Mouse (Mus musculus): Measurements from ENCODE around the gene Meiob. TPM values are rescaled to one million over a fixed set of nuclear protein-coding genes. Genes with fewer than 3 reads are reported as not detected.

Gene Meiob
- total RNA-seq (2023), result not detected

GRCm38 (mm10) chr17:24803952-24804951 is at the start of gene Meiob:
Gene Meiob (plus strand): TSS chr17:24804289.

GRCm38 (mm10) chr17:24839842-24840241 is 35.8 kb downstream of the Meiob start, which contains the start of gene Hagh:
Gene Hagh (plus strand): TSS chr17:24840143.

GRCm38 (mm10) chr17:24850065-24850772 is 46.1 kb downstream of the Meiob start, which contains the start of gene Fahd1:
Gene Fahd1 (minus strand): TSS chr17:24850364.

GRCm38 (mm10) chr17:24865776-24866175 is 61.7 kb downstream of the Meiob start, which contains the start of gene Igfals:
Gene Igfals (plus strand): TSS chr17:24865997.

GRCm38 (mm10) chr17:24886134-24886931 is 82.2 kb downstream of the Meiob start, which contains the start of the genes Nubp2 and Spsb3:
Gene Nubp2 (minus strand): TSS chr17:24886349.
Gene Spsb3 (plus strand): TSS chr17:24886643.

Other genes starting within 250 kb of the Meiob start
- gene Tsc2, start 171.7 kb upstream of the Meiob start, total RNA-seq (2023), result 56.1 TPM
- gene Nthl1, start 171.6 kb upstream of the Meiob start, total RNA-seq (2023), result 2.0 TPM
- gene Slc9a3r2, start 154.0 kb upstream of the Meiob start, total RNA-seq (2023), result 0.73 TPM
- not detected for gene Npw, start 145.8 kb upstream of the Meiob start, total RNA-seq (2023)
- gene Zfp598, start 134.6 kb upstream of the Meiob start, total RNA-seq (2023), result 63.8 TPM
- not detected for gene Syngr3, start 114.3 kb upstream of the Meiob start, total RNA-seq (2023)
- 14.5 TPM for gene Gfer, start 108.1 kb upstream of the Meiob start, total RNA-seq (2023)
- gene Noxo1, start 108.1 kb upstream of the Meiob start, total RNA-seq (2023), result 2.7 TPM
- gene Tbl3, start 96.6 kb upstream of the Meiob start, total RNA-seq (2023), result 29.7 TPM
- not detected for gene Rnf151, start 86.2 kb upstream of the Meiob start, total RNA-seq (2023)
- 1,468 TPM for gene Rps2, start 86.2 kb upstream of the Meiob start, total RNA-seq (2023)
- gene Ndufb10, start 79.8 kb upstream of the Meiob start, total RNA-seq (2023), result 64.9 TPM
- gene Rpl3l, start 76.5 kb upstream of the Meiob start, total RNA-seq (2023), result not detected
- 31.3 TPM for gene Msrb1, start 67.6 kb upstream of the Meiob start, total RNA-seq (2023)
- not detected for gene Hs3st6, start 51.3 kb upstream of the Meiob start, total RNA-seq (2023)
- gene Hagh, start 35.9 kb downstream of the Meiob start, total RNA-seq (2023), result 29.9 TPM
- gene Fahd1, start 46.1 kb downstream of the Meiob start, total RNA-seq (2023), result 2.1 TPM
- gene Igfals, start 61.7 kb downstream of the Meiob start, total RNA-seq (2023), result not detected
- 56.2 TPM for gene Nubp2, start 82.1 kb downstream of the Meiob start, total RNA-seq (2023)
- gene Spsb3, start 82.4 kb downstream of the Meiob start, total RNA-seq (2023), result 27.0 TPM
- 66.7 TPM for gene Eme2, start 90.8 kb downstream of the Meiob start, total RNA-seq (2023)
- 40.3 TPM for gene Mrps34, start 90.8 kb downstream of the Meiob start, total RNA-seq (2023)
- gene Nme3, start 92.2 kb downstream of the Meiob start, total RNA-seq (2023), result 15.3 TPM
- gene Mapk8ip3, start 132.7 kb downstream of the Meiob start, total RNA-seq (2023), result 222 TPM
- 22.7 TPM for gene Jpt2, start 156.4 kb downstream of the Meiob start, total RNA-seq (2023)
- 35.0 TPM for gene Cramp1l, start 211.5 kb downstream of the Meiob start, total RNA-seq (2023)
- gene Ift140, start 211.8 kb downstream of the Meiob start, total RNA-seq (2023), result 23.8 TPM